Mouse (Mus musculus): Measurements from ENCODE around the gene Tspan5.

DNA sequence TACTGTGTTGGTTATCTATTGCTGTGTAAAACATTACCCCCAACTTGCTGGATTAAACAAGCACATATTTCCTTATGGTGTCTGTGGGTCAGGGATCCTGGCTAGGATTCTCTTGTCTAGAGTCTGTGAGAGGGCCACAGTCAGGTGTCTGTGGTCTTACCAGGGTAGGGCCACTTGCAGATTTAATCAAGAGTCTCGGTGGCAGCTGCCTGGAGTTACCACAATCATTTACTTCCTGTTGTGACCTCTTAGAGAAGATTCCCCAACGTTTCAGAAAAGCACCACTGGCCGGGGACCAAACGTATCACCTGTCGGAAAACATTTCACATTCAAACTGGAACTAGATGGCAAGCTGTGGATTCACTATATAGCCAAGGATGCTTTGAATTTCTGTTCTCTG lies 32.8 kb upstream of the Tspan5 start:
- TF ChIP-seq POLR2A (IDR thresholded peaks at IDR 0.05; ENCODE audit: low read depth, low read length), result no peak
- no peak for TF ChIP-seq CTCF (IDR thresholded peaks at IDR 0.05; ENCODE audit: extremely low read depth, insufficient read depth, insufficient read length, insufficient replicate concordance)
